Mouse (Mus musculus): ENCODE data around the gene Cisd3. TPM values are rescaled to one million over a fixed set of nuclear protein-coding genes. Genes with fewer than 3 reads are reported as not detected.
A peak's percentile ranks its signal among the peaks of the same experiment; 100 is the strongest.

Gene Cisd3
- polyA plus RNA-seq, 1 experiment from 2014 or later, result 14.8 TPM

GRCm38 (mm10) chr11:97698741-97699611 lies 13.3 kb downstream of the Cisd3 start:
- under 1% methylated on average over 49 of the region's 63 CpGs for WGBS
- Histone ChIP-seq H3K4me3 (ENCODE audit: low read depth, low read length) (peak overlapping the region; percentile 89), H3K36me3 (ENCODE audit: control insufficient read depth, insufficient read depth, low read length) (no peaks in the 10 kb centered on the region), H3K27me3 (ENCODE audit: control insufficient read depth, insufficient read depth, low read length) (no peaks in the 10 kb centered on the region), H3K4me2 (replicated peaks; ENCODE audit: low read depth, low read length) (peak overlapping the region; percentile 96), H3K9me3 (ENCODE audit: control insufficient read depth, low read length) (no peaks in the 10 kb centered on the region), H3K9ac (ENCODE audit: low read depth, low read length) (peak overlapping the region; percentile 97), H3K27ac (ENCODE audit: low read depth, low read length) (peak overlapping the region; percentile 98), H3K4me1 (replicated peaks; ENCODE audit: control insufficient read depth, insufficient read depth, low read length) (peaks cover 24% of the 10 kb centered on the region)
- DNase-seq (ENCODE audit: low spot score) (peak; percentile 84), ATAC-seq (ENCODE audit: low FRiP score) (peak; percentile 6)

GRCm38 (mm10) chr11:97699626-97700002 lies 14.0 kb downstream of the Cisd3 start:
- DNase-seq (ENCODE audit: low spot score) (peak; percentile 95), ATAC-seq (ENCODE audit: low FRiP score) (peak; percentile 62)
- H3K4me2 ChIP-seq (replicated peaks; ENCODE audit: low read depth, low read length), result peak overlapping the region; percentile 96
- no peaks in the 10 kb centered on the region for H3K36me3 ChIP-seq (ENCODE audit: control insufficient read depth, insufficient read depth, low read length)
- H3K27me3 ChIP-seq (ENCODE audit: control insufficient read depth, insufficient read depth, low read length), result no peaks in the 10 kb centered on the region
- H3K9me3 ChIP-seq (ENCODE audit: control insufficient read depth, low read length), result no peaks in the 10 kb centered on the region
- 0% methylated on average over 5 of the region's 9 CpGs for WGBS
- peak overlapping the region; percentile 89 for H3K4me3 ChIP-seq (ENCODE audit: low read depth, low read length)
- peaks cover 27% of the 10 kb centered on the region for H3K4me1 ChIP-seq (replicated peaks; ENCODE audit: control insufficient read depth, insufficient read depth, low read length)
- peak overlapping the region; percentile 98 for H3K27ac ChIP-seq (ENCODE audit: low read depth, low read length)
- H3K9ac ChIP-seq (ENCODE audit: low read depth, low read length), result peak overlapping the region; percentile 97

- no peaks in the 10 kb centered on the region for H3K36me3 ChIP-seq (ENCODE audit: control insufficient read depth, insufficient read depth, low read length)
- DNase-seq (ENCODE audit: low spot score) (peak; percentile 81), ATAC-seq (ENCODE audit: low FRiP score) (peak; percentile 23)
- H3K9ac ChIP-seq (ENCODE audit: low read depth, low read length), result peak within 1 kb of the TSS; percentile 97
- peaks cover 27% of the 10 kb centered on the region for H3K4me1 ChIP-seq (replicated peaks; ENCODE audit: control insufficient read depth, insufficient read depth, low read length)
- H3K4me3 ChIP-seq (ENCODE audit: low read depth, low read length), result peak within 1 kb of the TSS; percentile 89
- peak within 1 kb of the TSS; percentile 96 for H3K4me2 ChIP-seq (replicated peaks; ENCODE audit: low read depth, low read length)
- under 1% methylated on average over 77 of the region's 85 CpGs for WGBS
- H3K27ac ChIP-seq (ENCODE audit: low read depth, low read length), result peak within 1 kb of the TSS; percentile 98
- no peaks in the 10 kb centered on the region for H3K9me3 ChIP-seq (ENCODE audit: control insufficient read depth, low read length)
- no peaks in the 10 kb centered on the region for H3K27me3 ChIP-seq (ENCODE audit: control insufficient read depth, insufficient read depth, low read length)
Observed at GRCm38 (mm10) chr11:97700003-97700745, 14.5 kb downstream of the Cisd3 start, which contains the start of gene Pcgf2. Gene Pcgf2, minus strand, starts transcription at chr11:97700497.

- DNase-seq (ENCODE audit: low spot score) (no peak), ATAC-seq (ENCODE audit: low FRiP score) (no peak)
- Histone ChIP-seq H3K4me2 (replicated peaks; ENCODE audit: low read depth, low read length) (peak overlapping the region; percentile 96), H3K9ac (ENCODE audit: low read depth, low read length) (peak overlapping the region; percentile 97), H3K9me3 (ENCODE audit: control insufficient read depth, low read length) (no peaks in the 10 kb centered on the region), H3K36me3 (ENCODE audit: control insufficient read depth, insufficient read depth, low read length) (no peaks in the 10 kb centered on the region), H3K27me3 (ENCODE audit: control insufficient read depth, insufficient read depth, low read length) (no peaks in the 10 kb centered on the region), H3K4me3 (ENCODE audit: low read depth, low read length) (peak overlapping the region; percentile 89), H3K4me1 (replicated peaks; ENCODE audit: control insufficient read depth, insufficient read depth, low read length) (peaks cover 19% of the 10 kb centered on the region), H3K27ac (ENCODE audit: low read depth, low read length) (peak overlapping the region; percentile 98)
- WGBS, result 19% methylated on average over 30 of the region's 30 CpGs
Observed at GRCm38 (mm10) chr11:97700746-97701580, 15.3 kb downstream of the Cisd3 start.

GRCm38 (mm10) chr11:97701581-97702392 lies 16.2 kb downstream of the Cisd3 start:
- ATAC-seq (ENCODE audit: low FRiP score) (no peak), DNase-seq (ENCODE audit: low spot score) (no peak)
- Histone ChIP-seq H3K9ac (ENCODE audit: low read depth, low read length) (no peak overlapping the region; the same call in 1 of the 2 replicates), H3K4me2 (replicated peaks; ENCODE audit: low read depth, low read length) (peak overlapping the region; percentile 96), H3K27ac (ENCODE audit: low read depth, low read length) (no peak overlapping the region), H3K9me3 (ENCODE audit: control insufficient read depth, low read length) (no peaks in the 10 kb centered on the region), H3K27me3 (ENCODE audit: control insufficient read depth, insufficient read depth, low read length) (no peaks in the 10 kb centered on the region), H3K4me3 (ENCODE audit: low read depth, low read length) (peak overlapping the region; percentile 85), H3K36me3 (ENCODE audit: control insufficient read depth, insufficient read depth, low read length) (0 out of 2 replicates have a peak, but pooled peaks cover 2% of the 10 kb centered on the region), H3K4me1 (replicated peaks; ENCODE audit: control insufficient read depth, insufficient read depth, low read length) (peaks cover 14% of the 10 kb centered on the region)
- WGBS, result 57% methylated on average over 15 of the region's 15 CpGs

GRCm38 (mm10) chr11:97702393-97702745 lies 16.7 kb downstream of the Cisd3 start:
- peaks cover 14% of the 10 kb centered on the region for H3K4me1 ChIP-seq (replicated peaks; ENCODE audit: control insufficient read depth, insufficient read depth, low read length)
- no peaks in the 10 kb centered on the region for H3K9me3 ChIP-seq (ENCODE audit: control insufficient read depth, low read length)
- peak overlapping the region; percentile 72; the same call in 1 of the 2 replicates for H3K27ac ChIP-seq (ENCODE audit: low read depth, low read length)
- H3K36me3 ChIP-seq (ENCODE audit: control insufficient read depth, insufficient read depth, low read length), result 0 out of 2 replicates have a peak, but pooled peaks cover 4% of the 10 kb centered on the region
- H3K4me3 ChIP-seq (ENCODE audit: low read depth, low read length), result peak overlapping the region; percentile 85
- H3K27me3 ChIP-seq (ENCODE audit: control insufficient read depth, insufficient read depth, low read length), result no peaks in the 10 kb centered on the region
- peak overlapping the region; percentile 61 for H3K9ac ChIP-seq (ENCODE audit: low read depth, low read length)
- ATAC-seq (ENCODE audit: low FRiP score) (no peak), DNase-seq (ENCODE audit: low spot score) (peak; percentile 94)
- H3K4me2 ChIP-seq (replicated peaks; ENCODE audit: low read depth, low read length), result peak overlapping the region; percentile 96
- under 1% methylated on average over 24 of the region's 24 CpGs for WGBS

GRCm38 (mm10) chr11:97703039-97703826 lies 17.6 kb downstream of the Cisd3 start, which contains the start of gene Psmb3:
Gene Psmb3, plus strand, starts transcription at chr11:97703399.
- Histone ChIP-seq H3K4me3 (ENCODE audit: low read depth, low read length) (peak within 1 kb of the TSS; percentile 85), H3K27ac (ENCODE audit: low read depth, low read length) (peak within 1 kb of the TSS; percentile 76), H3K27me3 (ENCODE audit: control insufficient read depth, insufficient read depth, low read length) (no peaks in the 10 kb centered on the region), H3K9ac (ENCODE audit: low read depth, low read length) (peak within 1 kb of the TSS; percentile 89), H3K9me3 (ENCODE audit: control insufficient read depth, low read length) (no peaks in the 10 kb centered on the region), H3K4me1 (replicated peaks; ENCODE audit: control insufficient read depth, insufficient read depth, low read length) (peaks cover 10% of the 10 kb centered on the region), H3K36me3 (ENCODE audit: control insufficient read depth, insufficient read depth, low read length) (peaks cover 4% of the 10 kb centered on the region; the same call in 1 of the 2 replicates), H3K4me2 (replicated peaks; ENCODE audit: low read depth, low read length) (peak within 1 kb of the TSS; percentile 96)
- ATAC-seq (ENCODE audit: low FRiP score) (peak; percentile 88), DNase-seq (ENCODE audit: low spot score) (peak; percentile 97)
- WGBS, result under 1% methylated on average over 35 of the region's 35 CpGs
